Mouse (Mus musculus): ENCODE data around the gene Gm10203. TPM values are rescaled to one million over a fixed set of nuclear protein-coding genes. Genes with fewer than 3 reads are reported as not detected.
"Not testable (repeated sequence)": the region's sequence is repeated elsewhere in the genome, so short reads cannot be mapped to it uniquely, and the experiment has no call there.

The Gm10203 gene
- total RNA-seq, 1 experiment = not detected

DNA sequence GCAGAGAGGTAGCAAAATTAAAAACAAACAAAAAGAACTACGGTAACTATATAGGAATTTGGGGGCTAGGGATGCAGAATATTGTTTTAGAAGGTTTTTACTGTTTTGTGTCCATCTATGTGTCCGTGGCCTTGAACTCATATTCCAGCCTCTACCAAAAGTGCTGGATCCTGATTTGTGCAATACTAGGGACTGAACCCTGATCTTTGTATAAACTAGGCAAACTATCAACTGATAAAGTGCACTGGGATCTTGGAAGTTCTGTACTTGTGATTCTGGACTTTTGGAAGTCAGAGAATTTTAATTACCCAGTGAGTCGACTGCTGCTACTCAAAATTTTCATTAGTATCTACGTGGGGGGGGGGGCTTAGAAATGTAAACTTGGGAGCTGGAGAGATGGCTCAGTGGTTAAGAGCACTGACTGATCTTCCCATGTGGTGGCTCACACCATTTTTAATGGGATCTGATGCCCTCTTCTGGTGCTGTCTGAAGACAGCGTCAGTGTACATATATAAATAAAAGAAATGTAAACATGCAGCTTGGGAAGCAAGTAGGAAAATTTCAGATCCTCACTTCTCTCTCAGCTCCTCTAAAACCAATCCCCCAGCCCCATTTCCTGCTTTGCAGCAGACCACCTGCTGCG, 23.6 kb downstream of the Gm10203 start:
- peaks cover 0 to 9% of the 10 kb centered on the region in 2 experiments; a peak in 1 of 4 replicates for H3K4me1 ChIP-seq (ENCODE audit: control insufficient read depth in 2 of 2, insufficient read depth in 2 of 2, low read length in 2 of 2, poor library complexity in 1 of 2)
- H3K36me3 ChIP-seq (ENCODE audit: control insufficient read depth, insufficient read depth, low read length, poor library complexity, severe bottlenecking) = peaks cover 2% of the 10 kb centered on the region; the same call in 1 of the 2 replicates
- no peak overlapping the region for H3K9ac ChIP-seq (ENCODE audit: insufficient read depth, low read depth, low read length, poor library complexity, severe bottlenecking)
- TF ChIP-seq ZNF384 (IDR thresholded peaks at IDR 0.05; ENCODE audit: low read depth, low read length) (no peak), MAFK (IDR thresholded peaks at IDR 0.05; ENCODE audit: insufficient read depth, low read depth, low read length) (no peak), HCFC1 (IDR thresholded peaks at IDR 0.05; ENCODE audit: borderline replicate concordance, insufficient read depth, low read length) (no peak), ZC3H11A (IDR thresholded peaks at IDR 0.05; ENCODE audit: borderline replicate concordance, low read depth, low read length) (no peak), CHD2 (IDR thresholded peaks at IDR 0.05; ENCODE audit: low read depth, low read length) (no peak)
- in situ Hi-C loops (cut with MboI; ENCODE audit: low sequenced_read_pairs in 2 of 2, unreplicated experiment in 2 of 2) = no loop called here
- H3K27ac ChIP-seq (ENCODE audit: insufficient read depth, low read depth, low read length, poor library complexity, severe bottlenecking) = no peak overlapping the region
- no peaks in the 10 kb centered on the region for H3K9me3 ChIP-seq (ENCODE audit: control insufficient read depth, insufficient read depth, low read depth, low read length)
- no peak overlapping the region for H3K4me3 ChIP-seq (ENCODE audit: insufficient read depth in 1 of 2, low read depth in 1 of 2, low read length in 2 of 2, poor library complexity in 1 of 2, severe bottlenecking in 1 of 2)
- DNase-seq (ENCODE audit: low read depth, low spot score) = no peak

DNA sequence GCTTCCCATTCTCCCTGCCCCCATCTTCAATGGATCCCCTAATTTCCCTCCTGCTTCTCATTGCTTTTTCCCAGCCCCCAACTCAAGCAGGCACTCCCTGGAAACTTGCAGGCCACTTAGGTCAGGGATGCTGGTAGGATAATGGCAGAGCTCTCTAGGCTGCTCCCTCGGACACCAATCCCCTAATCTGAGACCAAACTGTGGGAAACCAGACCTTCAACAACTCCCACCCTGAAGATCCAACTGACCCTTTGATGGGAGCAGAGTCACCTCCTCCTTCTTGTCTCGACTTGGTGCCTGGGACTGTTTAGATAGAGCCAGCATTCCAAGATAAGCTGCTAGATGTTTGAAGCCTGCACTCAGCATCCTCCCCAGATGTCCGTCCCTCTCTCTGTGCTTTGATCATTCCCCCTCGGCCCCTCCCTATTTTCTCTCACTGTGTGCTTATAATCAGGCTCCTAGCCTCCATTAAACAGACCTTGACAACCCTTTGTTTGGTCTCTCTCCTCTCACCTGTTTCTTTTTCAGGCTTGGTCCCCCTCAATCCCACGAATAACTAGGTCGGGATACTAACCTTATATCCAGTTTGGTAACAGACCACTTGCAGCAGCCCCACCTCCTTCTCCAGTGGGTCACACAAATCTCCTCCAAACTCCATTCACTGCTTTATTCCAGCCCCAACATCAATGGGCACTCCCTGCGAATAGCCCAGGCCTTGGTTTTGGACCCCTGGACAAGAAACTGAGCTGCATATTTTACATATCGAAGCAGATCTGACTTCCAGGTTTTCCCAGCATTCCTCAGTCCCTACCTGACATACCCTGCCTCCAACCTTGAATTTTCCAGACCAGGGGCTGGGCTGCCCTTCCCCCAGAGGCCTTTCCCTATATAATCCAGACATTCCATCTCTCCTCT, 24.4 kb downstream of the Gm10203 start:
- Histone ChIP-seq H3K9ac (ENCODE audit: insufficient read depth, low read depth, low read length, poor library complexity, severe bottlenecking) (no peak overlapping the region), H3K9me3 (ENCODE audit: control insufficient read depth, insufficient read depth, low read depth, low read length) (no peaks in the 10 kb centered on the region), H3K4me1 (ENCODE audit: control insufficient read depth in 2 of 2, insufficient read depth in 2 of 2, low read length in 2 of 2, poor library complexity in 1 of 2) (peaks cover 0 to 9% of the 10 kb centered on the region in 2 experiments; a peak in 1 of 4 replicates), H3K27ac (ENCODE audit: insufficient read depth, low read depth, low read length, poor library complexity, severe bottlenecking) (no peak overlapping the region), H3K36me3 (ENCODE audit: control insufficient read depth, insufficient read depth, low read length, poor library complexity, severe bottlenecking) (peaks cover 2% of the 10 kb centered on the region; the same call in 1 of the 2 replicates), H3K4me3 (ENCODE audit: insufficient read depth in 1 of 2, low read depth in 1 of 2, low read length in 2 of 2, poor library complexity in 1 of 2, severe bottlenecking in 1 of 2) (no peak overlapping the region)
- DNase-seq (ENCODE audit: low read depth, low spot score) = no peak
- in situ Hi-C loops (cut with MboI; ENCODE audit: low sequenced_read_pairs in 2 of 2, unreplicated experiment in 2 of 2) = no loop called here
- TF ChIP-seq HCFC1 (IDR thresholded peaks at IDR 0.05; ENCODE audit: borderline replicate concordance, insufficient read depth, low read length) = no peak
- no peak for TF ChIP-seq ZNF384 (IDR thresholded peaks at IDR 0.05; ENCODE audit: low read depth, low read length)
- TF ChIP-seq MAFK (IDR thresholded peaks at IDR 0.05; ENCODE audit: insufficient read depth, low read depth, low read length) = no peak
- TF ChIP-seq ZC3H11A (IDR thresholded peaks at IDR 0.05; ENCODE audit: borderline replicate concordance, low read depth, low read length) = no peak
- no peak for TF ChIP-seq CHD2 (IDR thresholded peaks at IDR 0.05; ENCODE audit: low read depth, low read length)

DNA sequence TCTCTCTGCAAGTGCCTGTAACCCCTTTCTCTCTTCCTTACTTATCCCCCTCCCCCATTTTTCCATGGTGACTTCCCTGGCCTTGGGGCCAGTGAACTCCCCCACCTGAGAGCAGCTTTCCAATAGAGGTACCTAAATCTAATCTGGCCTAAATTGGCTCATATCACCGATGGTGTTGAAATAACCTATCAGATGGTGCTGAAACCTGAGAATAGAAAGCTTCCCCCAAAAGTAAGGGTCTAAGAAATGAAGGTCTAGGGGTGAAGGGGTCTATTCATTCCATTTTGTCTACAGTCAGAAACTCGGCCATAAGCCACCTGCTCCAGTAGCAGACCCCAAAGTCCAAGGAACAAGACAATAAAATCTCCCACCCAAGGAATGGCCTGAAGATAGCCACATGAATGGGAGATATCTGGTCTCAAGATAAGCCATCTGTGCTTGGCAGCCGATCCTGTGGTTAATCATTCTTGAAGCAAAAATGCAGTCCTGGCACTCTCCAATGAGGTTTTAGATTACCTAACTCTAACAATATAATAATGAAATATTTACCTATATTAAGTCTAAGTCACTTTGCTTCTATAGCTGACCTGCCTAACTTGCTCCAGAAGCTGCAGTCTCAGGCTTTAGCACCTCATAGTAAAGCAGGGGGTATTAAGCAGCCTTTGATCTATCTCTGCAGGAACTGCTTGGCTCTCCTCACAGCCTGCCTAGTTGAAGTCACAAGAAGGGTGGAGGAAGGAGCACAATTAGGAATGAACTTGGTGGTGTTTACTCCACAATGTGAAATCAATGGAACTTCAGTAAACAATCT, 25.3 kb downstream of the Gm10203 start:
- TF ChIP-seq MAFK (IDR thresholded peaks at IDR 0.05; ENCODE audit: insufficient read depth, low read depth, low read length) (no peak), CHD2 (IDR thresholded peaks at IDR 0.05; ENCODE audit: low read depth, low read length) (no peak), ZNF384 (IDR thresholded peaks at IDR 0.05; ENCODE audit: low read depth, low read length) (no peak), ZC3H11A (IDR thresholded peaks at IDR 0.05; ENCODE audit: borderline replicate concordance, low read depth, low read length) (no peak), HCFC1 (IDR thresholded peaks at IDR 0.05; ENCODE audit: borderline replicate concordance, insufficient read depth, low read length) (no peak)
- in situ Hi-C loops (cut with MboI; ENCODE audit: low sequenced_read_pairs in 2 of 2, unreplicated experiment in 2 of 2) = no loop called here
- H3K27ac ChIP-seq (ENCODE audit: insufficient read depth, low read depth, low read length, poor library complexity, severe bottlenecking) = no peak overlapping the region
- H3K36me3 ChIP-seq (ENCODE audit: control insufficient read depth, insufficient read depth, low read length, poor library complexity, severe bottlenecking) = peaks cover 2% of the 10 kb centered on the region; the same call in 1 of the 2 replicates
- peaks cover 0 to 9% of the 10 kb centered on the region in 2 experiments; a peak in 1 of 4 replicates for H3K4me1 ChIP-seq (ENCODE audit: control insufficient read depth in 2 of 2, insufficient read depth in 2 of 2, low read length in 2 of 2, poor library complexity in 1 of 2)
- no peak overlapping the region for H3K9ac ChIP-seq (ENCODE audit: insufficient read depth, low read depth, low read length, poor library complexity, severe bottlenecking)
- H3K4me3 ChIP-seq (ENCODE audit: insufficient read depth in 1 of 2, low read depth in 1 of 2, low read length in 2 of 2, poor library complexity in 1 of 2, severe bottlenecking in 1 of 2) = no peak overlapping the region
- no peak for DNase-seq (ENCODE audit: low read depth, low spot score)
- no peaks in the 10 kb centered on the region for H3K9me3 ChIP-seq (ENCODE audit: control insufficient read depth, insufficient read depth, low read depth, low read length)

DNA sequence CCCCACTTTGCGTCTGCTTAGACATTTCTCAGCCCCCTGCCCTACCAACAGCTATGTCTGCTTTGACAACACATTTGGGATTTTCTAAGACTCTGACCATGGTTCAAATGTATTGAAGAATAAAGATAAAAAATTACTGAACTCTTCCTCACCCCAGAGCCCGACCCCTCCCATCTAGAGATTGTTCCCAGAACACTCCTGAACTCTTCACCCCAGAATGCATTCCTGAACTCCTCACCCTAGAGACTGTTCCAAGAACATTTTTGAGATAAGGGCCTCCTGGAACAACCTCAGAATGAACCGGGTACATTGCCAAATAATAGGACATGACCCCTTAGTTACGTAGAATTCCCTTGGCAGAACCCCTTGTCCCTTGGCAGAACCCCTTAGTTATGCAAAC, 37.1 kb downstream of the Gm10203 start:
- H3K4me3 ChIP-seq (ENCODE audit: insufficient read depth in 1 of 2, low read depth in 1 of 2, low read length in 2 of 2, poor library complexity in 1 of 2, severe bottlenecking in 1 of 2); H3K9me3 ChIP-seq (ENCODE audit: control insufficient read depth, insufficient read depth, low read depth, low read length); H3K4me1 ChIP-seq (ENCODE audit: control insufficient read depth in 2 of 2, insufficient read depth in 2 of 2, low read length in 2 of 2, poor library complexity in 1 of 2); H3K36me3 ChIP-seq (ENCODE audit: control insufficient read depth, insufficient read depth, low read length, poor library complexity, severe bottlenecking); in situ Hi-C loops (cut with MboI; ENCODE audit: low sequenced_read_pairs in 2 of 2, unreplicated experiment in 2 of 2); DNase-seq (ENCODE audit: low read depth, low spot score); H3K27ac ChIP-seq (ENCODE audit: insufficient read depth, low read depth, low read length, poor library complexity, severe bottlenecking); H3K9ac ChIP-seq (ENCODE audit: insufficient read depth, low read depth, low read length, poor library complexity, severe bottlenecking): not testable (repeated sequence)

Data from ES-E14 (cell line).